ENCODE assay signal across 27 mouse cellular contexts in genomic region chr10:127724178-127724577, GRCm38 (mm10). TPM values are rescaled to one million over a fixed set of nuclear protein-coding genes. Genes with fewer than 3 reads are reported as not detected.
DNase-seq lines count a peak whose midpoint lies in the region; ATAC-seq and TF ChIP-seq lines count a peak whose summit lies in the region.
"Had no signal": no experiment of that assay in that cellular context is flagged by ENCODE, and none has a peak within 500 bp of the region (broad histone marks: within the 10 kb centered on the region; RNA-seq: fewer than 3 reads in every experiment).

Tac2 (plus strand) TSS chr10:127724478.

- intact Hi-C loops in heart, postnatal 14 days (cut with DNase I), result no loop called here
- intact Hi-C loops in left cerebral cortex, postnatal 25 days (cut with DNase I), result no loop called here

- no peak for DNase-seq in heart, embryonic 10.5 days (ENCODE audit: low spot score)
- DNase-seq in heart, postnatal 14 days, result no peak
- no peak for DNase-seq in liver, embryonic 11.5 days (ENCODE audit: low spot score)
- no peak for DNase-seq in liver, postnatal 0 days
- no peak for DNase-seq in left cerebral cortex, postnatal 25 days (ENCODE audit: low spot score in 2 of 2)
- DNase-seq in hindbrain, embryonic 14.5 days (ENCODE audit: low spot score), result no peak
- no peak for DNase-seq in kidney, postnatal 4 days
- DNase-seq: adrenal gland, postnatal 14 days; cerebellum, adult 2 months; gastrocnemius, adult 2 months; heart, postnatal 10 days; kidney, postnatal 36 days; lung, postnatal 36 days; midbrain, embryonic 14.5 days; right cerebral cortex, postnatal 25 days; spleen, adult 18-20 months had no signal

- H3K36me3 ChIP-seq in heart, embryonic 10.5 days, result no peaks in the 10 kb centered on the region
- no peaks in the 10 kb centered on the region for H3K36me3 ChIP-seq in liver, embryonic 11.5 days (ENCODE audit: control insufficient read depth, insufficient read depth, low read length)
- H3K36me3 ChIP-seq in liver, postnatal 0 days (replicated peaks; ENCODE audit: insufficient read depth, low read length), result no peaks in the 10 kb centered on the region
- H3K36me3 ChIP-seq in hindbrain, embryonic 14.5 days (replicated peaks; ENCODE audit: control insufficient read depth, insufficient read depth), result no peaks in the 10 kb centered on the region
- H3K36me3 ChIP-seq: embryonic facial prominence, embryonic 10.5 days; forebrain, embryonic 12.5 days; kidney, embryonic 15.5 days; limb, embryonic 13.5 days; lung, embryonic 15.5 days; neural tube, embryonic 12.5 days had no signal

- no peak within 1 kb of the TSS for H3K9ac ChIP-seq in liver, embryonic 11.5 days (ENCODE audit: low read depth, low read length)
- no peak within 1 kb of the TSS for H3K9ac ChIP-seq in liver, postnatal 0 days (replicated peaks)
- no peak within 1 kb of the TSS for H3K9ac ChIP-seq in hindbrain, embryonic 14.5 days
- H3K9ac ChIP-seq: forebrain, embryonic 12.5 days; kidney, embryonic 15.5 days; limb, embryonic 13.5 days; lung, embryonic 15.5 days; neural tube, embryonic 12.5 days had no signal

- H3K9me3 ChIP-seq in heart, embryonic 10.5 days, result no peaks in the 10 kb centered on the region
- no peaks in the 10 kb centered on the region for H3K9me3 ChIP-seq in liver, embryonic 11.5 days (ENCODE audit: control insufficient read depth, low read length)
- no peaks in the 10 kb centered on the region for H3K9me3 ChIP-seq in liver, postnatal 0 days (ENCODE audit: low read length)
- H3K9me3 ChIP-seq in hindbrain, embryonic 14.5 days (ENCODE audit: control insufficient read depth, low read length), result no peaks in the 10 kb centered on the region
- H3K9me3 ChIP-seq: embryonic facial prominence, embryonic 10.5 days; forebrain, embryonic 12.5 days; kidney, embryonic 15.5 days; limb, embryonic 13.5 days; lung, embryonic 15.5 days; megakaryocyte, embryonic 14.5 days; neural tube, embryonic 12.5 days had no signal

- TF ChIP-seq EP300 in liver, postnatal 0 days (IDR thresholded peaks at IDR 0.05; ENCODE audit: low read depth), result no peak

- WGBS in heart, embryonic 10.5 days, result 72% methylated on average over 3 of the region's 3 CpGs
- 70% methylated on average over 3 of the region's 3 CpGs for WGBS in liver, embryonic 11.5 days
- 71% methylated on average over 3 of the region's 3 CpGs for WGBS in liver, postnatal 0 days (ENCODE audit: insufficient replicate concordance)
- WGBS in hindbrain, embryonic 14.5 days, result 81% methylated on average over 3 of the region's 3 CpGs

- H3K27ac ChIP-seq in heart, embryonic 10.5 days, result no peak within 1 kb of the TSS
- H3K27ac ChIP-seq in liver, embryonic 11.5 days (ENCODE audit: low read depth, low read length), result no peak within 1 kb of the TSS
- no peak within 1 kb of the TSS for H3K27ac ChIP-seq in liver, postnatal 0 days (ENCODE audit: low read depth)
- H3K27ac ChIP-seq in hindbrain, embryonic 14.5 days, result no peak within 1 kb of the TSS
- H3K27ac ChIP-seq: embryonic facial prominence, embryonic 10.5 days; forebrain, embryonic 12.5 days; gastrocnemius, adult 2 months; kidney, embryonic 15.5 days; limb, embryonic 13.5 days; lung, embryonic 15.5 days; neural tube, embryonic 12.5 days had no signal

- no peak for TF ChIP-seq CTCF in liver, postnatal 0 days (IDR thresholded peaks at IDR 0.05; ENCODE audit: low read depth)

- peaks cover 74% of the 10 kb centered on the region for H3K27me3 ChIP-seq in heart, embryonic 10.5 days (ENCODE audit: insufficient read depth, poor library complexity, severe bottlenecking)
- H3K27me3 ChIP-seq in liver, embryonic 11.5 days (replicated peaks; ENCODE audit: control insufficient read depth, insufficient read depth, low read length), result peaks cover 40% of the 10 kb centered on the region
- peaks cover 28% of the 10 kb centered on the region for H3K27me3 ChIP-seq in liver, postnatal 0 days (ENCODE audit: insufficient read depth, low read length)
- no peaks in the 10 kb centered on the region for H3K27me3 ChIP-seq in hindbrain, embryonic 14.5 days (ENCODE audit: control insufficient read depth, insufficient read depth, low read length)

- no peak within 1 kb of the TSS for H3K4me2 ChIP-seq in liver, embryonic 11.5 days
- H3K4me2 ChIP-seq in liver, postnatal 0 days (ENCODE audit: low read depth, low read length), result no peak within 1 kb of the TSS
- no peak within 1 kb of the TSS for H3K4me2 ChIP-seq in hindbrain, embryonic 14.5 days (replicated peaks)
- H3K4me2 ChIP-seq: forebrain, embryonic 12.5 days; heart, embryonic 11.5 days; kidney, embryonic 15.5 days; limb, embryonic 13.5 days; lung, embryonic 15.5 days; neural tube, embryonic 12.5 days had no signal

- H3K4me3 ChIP-seq in heart, embryonic 10.5 days, result no peak within 1 kb of the TSS
- H3K4me3 ChIP-seq in liver, embryonic 11.5 days (ENCODE audit: low read depth, low read length), result no peak within 1 kb of the TSS
- H3K4me3 ChIP-seq in liver, postnatal 0 days (ENCODE audit: low read depth, low read length), result no peak within 1 kb of the TSS
- no peak within 1 kb of the TSS for H3K4me3 ChIP-seq in hindbrain, embryonic 14.5 days (replicated peaks; ENCODE audit: low read length)
- H3K4me3 ChIP-seq: embryonic facial prominence, embryonic 10.5 days; forebrain, embryonic 12.5 days; gastrocnemius, adult 2 months; kidney, embryonic 15.5 days; limb, embryonic 13.5 days; lung, embryonic 15.5 days; megakaryocyte, embryonic 14.5 days; neural tube, embryonic 12.5 days had no signal

- ATAC-seq in liver, embryonic 11.5 days (replicated peaks; ENCODE audit: low FRiP score), result no peak
- ATAC-seq in liver, postnatal 0 days, result no peak
- ATAC-seq in hindbrain, embryonic 14.5 days (ENCODE audit: low FRiP score), result no peak
- ATAC-seq: CD4-positive, CD25-positive, alpha-beta regulatory T cell, adult 4 months; intestine, postnatal 0 days had no signal

- H3K4me1 ChIP-seq in heart, embryonic 10.5 days, result peaks cover 47% of the 10 kb centered on the region
- peaks cover 11% of the 10 kb centered on the region for H3K4me1 ChIP-seq in liver, embryonic 11.5 days (replicated peaks; ENCODE audit: control insufficient read depth, insufficient read depth, low read length)
- H3K4me1 ChIP-seq in liver, postnatal 0 days (ENCODE audit: insufficient read depth), result no peaks in the 10 kb centered on the region
- peaks cover 15% of the 10 kb centered on the region for H3K4me1 ChIP-seq in hindbrain, embryonic 14.5 days (replicated peaks; ENCODE audit: control insufficient read depth, insufficient read depth, low read length)

RNA-seq across cellular contexts. Expression of gene Tac2, which starts in this region (rescaled TPM):
- 8.9 and 24.6 TPM in 2 replicates for polyA plus RNA-seq in heart, embryonic 10.5 days (2016; fragmentation: Nextera tagmentation; extraction: Ambion mirVana)
- total RNA-seq in heart, postnatal 14 days (2021), result not detected
- 11.2 and 16.0 TPM in 2 replicates for polyA plus RNA-seq in liver, embryonic 11.5 days (2014; fragmentation: Nextera tagmentation; extraction: Ambion mirVana)
- polyA plus RNA-seq in liver, postnatal 0 days (2015; fragmentation: Nextera tagmentation; extraction: Ambion mirVana), result 1.9 and 2.3 TPM in 2 replicates
- total RNA-seq in left cerebral cortex, postnatal 25 days (2021), result 10 to 100 TPM; 18.3 to 18.5 TPM
- polyA plus RNA-seq in hindbrain, embryonic 14.5 days (2014; fragmentation: Nextera tagmentation; extraction: Ambion mirVana), result 0.41 and 0.44 TPM in 2 replicates
- total RNA-seq: adrenal gland, postnatal 14 days; gastrocnemius, adult 2 months; heart, postnatal 10 days had no signal
- polyA plus RNA-seq: CD4-positive, CD25-positive, alpha-beta regulatory T cell, adult 4 months; forebrain, embryonic 12.5 days; hindbrain, embryonic 11.5 days; intestine, postnatal 0 days; lung, embryonic 15.5 days; midbrain, embryonic 14.5 days had no signal

Comparison
In these comparisons a context has a peak if more than half of its experiments do, and no peak if none do; other contexts are left out.
1. RNA of gene Tac2 (total RNA-seq): 18.3 to 18.5 TPM in left cerebral cortex, postnatal 25 days; not detected in heart, postnatal 14 days; every median in the first group is over 10 times any median in the second.